Mouse (Mus musculus): Measurements from ENCODE around the gene Cdh22. TPM values are rescaled to one million over a fixed set of nuclear protein-coding genes. Genes with fewer than 3 reads are reported as not detected.

Gene Cdh22
- polyA plus RNA-seq, 1 experiment from 2014 or later = 12.4 TPM

DNA sequence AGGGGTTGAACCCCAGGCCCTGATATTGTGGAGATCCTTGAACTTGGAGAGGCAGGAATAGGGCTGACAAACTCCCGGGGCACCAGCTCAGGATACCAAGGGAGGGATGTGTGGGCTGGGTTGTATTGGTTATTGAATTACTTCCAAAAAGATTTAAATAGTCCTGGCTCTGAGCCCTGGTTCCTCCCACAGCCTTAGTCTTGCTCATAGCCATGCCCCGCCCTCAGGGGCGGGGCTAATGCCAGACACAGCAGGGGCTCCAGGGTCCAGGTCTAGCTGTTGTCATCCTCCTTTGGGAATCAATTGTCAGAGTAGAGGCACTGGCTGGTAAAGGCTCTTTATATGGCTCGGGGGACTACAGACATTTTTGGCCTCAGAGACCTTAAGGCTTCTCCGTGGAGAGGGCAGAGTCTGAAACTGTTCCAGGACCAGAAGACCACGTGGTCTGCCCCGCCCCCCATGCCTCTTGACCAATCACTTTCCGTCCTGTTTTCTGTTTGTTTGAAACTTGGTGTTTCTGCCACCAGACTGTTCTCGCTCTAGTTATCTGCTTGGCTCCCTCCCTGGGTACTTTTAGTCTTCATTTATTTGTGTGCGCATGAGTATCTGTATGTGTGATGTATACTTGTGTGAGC, 113.3 kb downstream of the Cdh22 start:
- DNase-seq (ENCODE audit: low spot score) = no peak
- WGBS = 27% methylated on average over 10 of the region's 10 CpGs
- Histone ChIP-seq H3K27me3 (ENCODE audit: control insufficient read depth, insufficient read depth, low read length) (no peaks in the 10 kb centered on the region), H3K4me3 (replicated peaks; ENCODE audit: low read length) (no peak overlapping the region), H3K36me3 (replicated peaks; ENCODE audit: control insufficient read depth, insufficient read depth) (no peaks in the 10 kb centered on the region), H3K9me3 (ENCODE audit: control insufficient read depth, low read length) (no peaks in the 10 kb centered on the region), H3K27ac (peak overlapping the region; percentile 32; the same call in 1 of the 2 replicates), H3K4me2 (replicated peaks) (no peak overlapping the region), H3K9ac (no peak overlapping the region), H3K4me1 (replicated peaks; ENCODE audit: control insufficient read depth, insufficient read depth, low read length) (peaks cover 10% of the 10 kb centered on the region)
- peak; percentile 28; the same call in 1 of the 2 replicates for ATAC-seq (ENCODE audit: low FRiP score)

DNA sequence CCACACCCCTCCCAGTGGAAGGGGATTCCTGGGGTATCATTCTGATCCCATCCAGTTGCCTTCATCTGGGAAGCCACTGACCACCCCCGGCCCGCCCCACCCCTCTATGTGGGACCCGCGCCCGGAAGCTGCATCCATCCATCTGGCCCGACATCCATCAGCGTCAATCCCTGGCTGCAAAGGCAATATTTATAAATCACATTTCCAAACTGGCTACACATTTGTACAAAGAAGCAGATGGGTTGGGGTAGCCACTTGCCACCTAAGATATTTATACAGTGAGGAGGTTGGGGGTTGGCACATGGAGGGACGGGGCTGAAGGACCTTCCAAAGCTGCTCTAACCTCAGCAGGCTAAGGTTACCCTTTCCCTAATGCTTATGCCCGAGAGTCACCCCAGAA, 113.9 kb downstream of the Cdh22 start:
- H3K9ac ChIP-seq = no peak overlapping the region
- H3K4me2 ChIP-seq (replicated peaks) = no peak overlapping the region
- no peaks in the 10 kb centered on the region for H3K9me3 ChIP-seq (ENCODE audit: control insufficient read depth, low read length)
- peaks cover 10% of the 10 kb centered on the region for H3K4me1 ChIP-seq (replicated peaks; ENCODE audit: control insufficient read depth, insufficient read depth, low read length)
- 67% methylated on average over 9 of the region's 9 CpGs for WGBS
- no peak overlapping the region for H3K4me3 ChIP-seq (replicated peaks; ENCODE audit: low read length)
- no peak for ATAC-seq (ENCODE audit: low FRiP score)
- H3K27ac ChIP-seq = peak overlapping the region; percentile 32; the same call in 1 of the 2 replicates
- H3K36me3 ChIP-seq (replicated peaks; ENCODE audit: control insufficient read depth, insufficient read depth) = no peaks in the 10 kb centered on the region
- H3K27me3 ChIP-seq (ENCODE audit: control insufficient read depth, insufficient read depth, low read length) = no peaks in the 10 kb centered on the region
- no peak for DNase-seq (ENCODE audit: low spot score)

DNA sequence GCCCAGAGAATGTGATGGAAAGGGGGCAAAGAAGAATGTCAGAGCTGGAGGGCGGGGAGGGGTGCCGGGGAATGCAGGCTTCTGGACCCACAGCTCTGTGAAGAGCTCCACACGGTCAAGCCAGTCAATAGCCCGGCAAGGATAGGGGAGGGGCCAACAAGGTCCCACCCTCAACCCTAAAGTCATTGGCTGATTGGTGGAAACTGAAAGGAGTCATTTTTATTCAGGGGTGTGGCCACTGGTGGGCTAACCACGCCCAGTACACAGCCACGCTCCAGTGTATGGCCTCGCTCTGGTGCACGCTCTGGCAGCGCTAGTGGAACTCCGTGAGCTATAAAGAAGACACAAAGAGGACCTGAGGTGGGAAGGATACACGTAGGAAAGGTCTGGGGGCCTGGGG, 120.9 kb downstream of the Cdh22 start:
- Histone ChIP-seq H3K9ac (no peak overlapping the region), H3K4me1 (replicated peaks; ENCODE audit: control insufficient read depth, insufficient read depth, low read length) (peaks cover 8% of the 10 kb centered on the region; the same call in 1 of the 2 replicates), H3K27ac (no peak overlapping the region), H3K9me3 (ENCODE audit: control insufficient read depth, low read length) (no peaks in the 10 kb centered on the region), H3K4me2 (replicated peaks) (no peak overlapping the region), H3K4me3 (replicated peaks; ENCODE audit: low read length) (no peak overlapping the region), H3K27me3 (ENCODE audit: control insufficient read depth, insufficient read depth, low read length) (peaks cover 43% of the 10 kb centered on the region), H3K36me3 (replicated peaks; ENCODE audit: control insufficient read depth, insufficient read depth) (no peaks in the 10 kb centered on the region)
- ATAC-seq (ENCODE audit: low FRiP score) (no peak), DNase-seq (ENCODE audit: low spot score) (no peak)
- 21% methylated on average over 11 of the region's 11 CpGs for WGBS

DNA sequence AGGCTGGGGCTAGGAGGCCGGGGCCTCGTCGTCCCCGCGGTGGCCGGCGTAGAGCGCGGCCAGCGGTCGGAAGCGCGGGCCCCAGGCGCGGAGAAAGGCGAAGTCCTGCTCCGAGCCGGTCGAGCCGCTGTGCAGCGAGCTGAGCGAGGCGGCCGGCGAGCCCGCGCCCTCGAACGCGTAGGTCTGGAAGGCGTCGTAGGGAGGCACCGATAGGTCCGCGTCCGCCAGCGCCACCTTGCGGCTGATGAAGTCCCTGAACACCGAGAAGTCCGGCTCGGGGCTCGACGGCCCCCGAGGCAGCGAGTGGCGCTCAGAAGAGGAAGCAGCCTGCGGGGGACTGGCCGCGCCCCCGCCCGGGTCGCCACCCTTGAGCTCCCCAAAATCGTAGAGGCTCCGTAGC, 122.5 kb downstream of the Cdh22 start:
- Histone ChIP-seq H3K9ac (no peak overlapping the region), H3K36me3 (replicated peaks; ENCODE audit: control insufficient read depth, insufficient read depth) (no peaks in the 10 kb centered on the region), H3K4me1 (replicated peaks; ENCODE audit: control insufficient read depth, insufficient read depth, low read length) (peaks cover 8% of the 10 kb centered on the region; the same call in 1 of the 2 replicates), H3K9me3 (ENCODE audit: control insufficient read depth, low read length) (no peaks in the 10 kb centered on the region), H3K4me2 (replicated peaks) (peak overlapping the region; percentile 22), H3K27ac (no peak overlapping the region), H3K27me3 (ENCODE audit: control insufficient read depth, insufficient read depth, low read length) (peaks cover 51% of the 10 kb centered on the region), H3K4me3 (replicated peaks; ENCODE audit: low read length) (no peak overlapping the region)
- peak; percentile 52 for ATAC-seq (ENCODE audit: low FRiP score)
- DNase-seq (ENCODE audit: low spot score) = peak; percentile 82
- 1% methylated on average over 44 of the region's 54 CpGs for WGBS

DNA sequence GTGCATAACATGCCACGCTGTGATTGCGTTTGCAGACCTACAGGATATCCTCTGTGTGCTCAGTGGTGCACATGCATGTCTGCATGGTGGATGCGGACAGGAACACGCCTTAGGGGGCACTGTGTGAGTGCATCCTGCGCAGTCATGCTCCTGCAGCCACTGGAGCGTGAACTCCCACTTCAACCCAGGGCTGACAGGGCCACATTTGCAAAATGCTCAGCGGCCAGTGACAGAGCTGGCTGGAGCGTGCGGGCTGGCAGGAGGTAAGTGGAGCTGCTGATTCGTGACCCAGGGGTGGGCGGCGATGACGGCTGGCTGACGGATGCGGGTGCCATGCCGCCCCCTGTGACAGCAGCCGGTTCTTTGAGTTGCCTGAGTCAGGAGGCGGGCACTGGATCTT, 128.1 kb downstream of the Cdh22 start:
- peaks cover 34% of the 10 kb centered on the region for H3K27me3 ChIP-seq (ENCODE audit: control insufficient read depth, insufficient read depth, low read length)
- 0 out of 2 replicates have a peak overlapping the region, but pooled peaks have one; percentile 16 for H3K27ac ChIP-seq
- H3K4me2 ChIP-seq (replicated peaks) = 0 out of 2 replicates have a peak overlapping the region, but pooled peaks have one; percentile 10
- peaks cover 14% of the 10 kb centered on the region for H3K4me1 ChIP-seq (replicated peaks; ENCODE audit: control insufficient read depth, insufficient read depth, low read length)
- no peaks in the 10 kb centered on the region for H3K9me3 ChIP-seq (ENCODE audit: control insufficient read depth, low read length)
- H3K9ac ChIP-seq = peak overlapping the region; percentile 24; the same call in 1 of the 2 replicates
- H3K4me3 ChIP-seq (replicated peaks; ENCODE audit: low read length) = no peak overlapping the region
- DNase-seq (ENCODE audit: low spot score) = no peak
- no peaks in the 10 kb centered on the region for H3K36me3 ChIP-seq (replicated peaks; ENCODE audit: control insufficient read depth, insufficient read depth)
- WGBS = 13% methylated on average over 18 of the region's 18 CpGs
- ATAC-seq (ENCODE audit: low FRiP score) = no peak

DNA sequence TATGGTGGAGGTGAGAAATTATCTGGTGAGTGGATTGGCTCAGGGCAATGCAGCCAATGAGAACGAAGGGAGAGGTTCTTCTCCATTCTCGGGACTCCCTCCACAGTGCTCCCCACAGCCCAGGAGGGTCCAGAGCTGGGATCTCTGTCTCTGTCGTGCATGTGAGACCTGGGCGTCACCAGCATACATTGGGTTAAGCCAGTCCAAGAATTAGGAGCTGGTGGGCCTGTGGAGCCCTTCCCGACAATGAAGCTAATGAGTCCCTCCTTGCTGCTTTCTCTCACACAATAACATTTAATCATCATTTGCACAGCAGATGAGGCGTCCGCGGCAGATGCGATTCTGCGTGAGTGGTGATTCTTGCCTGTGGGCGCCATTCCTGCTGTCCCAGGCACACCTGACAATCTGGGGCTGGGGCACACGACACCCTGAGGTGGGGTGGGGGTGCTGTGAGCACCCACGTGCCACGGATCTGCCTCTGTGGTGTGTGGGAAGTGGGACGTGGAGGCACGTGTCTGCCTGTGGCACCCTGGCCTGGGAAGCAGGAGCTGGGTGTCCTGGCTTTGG, 129.1 kb downstream of the Cdh22 start:
- peak; percentile 58; the same call in 1 of the 2 replicates for ATAC-seq (ENCODE audit: low FRiP score)
- Histone ChIP-seq H3K36me3 (replicated peaks; ENCODE audit: control insufficient read depth, insufficient read depth) (no peaks in the 10 kb centered on the region), H3K4me1 (replicated peaks; ENCODE audit: control insufficient read depth, insufficient read depth, low read length) (peaks cover 18% of the 10 kb centered on the region), H3K4me3 (replicated peaks; ENCODE audit: low read length) (no peak overlapping the region), H3K27ac (no peak overlapping the region), H3K4me2 (replicated peaks) (no peak overlapping the region), H3K9me3 (ENCODE audit: control insufficient read depth, low read length) (no peaks in the 10 kb centered on the region), H3K9ac (no peak overlapping the region), H3K27me3 (ENCODE audit: control insufficient read depth, insufficient read depth, low read length) (peaks cover 24% of the 10 kb centered on the region)
- DNase-seq (ENCODE audit: low spot score) = no peak
- 40% methylated on average over 16 of the region's 16 CpGs for WGBS

DNA sequence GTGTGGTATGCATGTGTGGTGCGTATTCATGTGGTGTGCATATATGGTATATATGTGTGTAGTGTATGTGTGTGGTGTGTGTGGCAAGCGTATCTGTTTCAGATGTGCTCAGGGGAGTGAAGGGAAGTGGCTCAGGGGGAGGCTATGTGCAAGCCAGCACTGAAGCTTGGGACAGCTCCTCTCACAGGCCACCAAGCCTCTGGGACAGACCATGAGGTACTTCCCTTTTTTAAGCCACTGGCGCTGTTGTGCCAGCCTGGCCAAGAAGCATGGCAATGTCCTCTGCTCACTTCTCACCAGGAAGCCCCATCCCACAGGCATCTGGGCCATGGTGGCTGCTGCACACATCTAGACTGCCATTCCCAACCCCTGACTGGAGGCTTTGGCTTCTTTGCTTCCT, 131.7 kb downstream of the Cdh22 start:
- Histone ChIP-seq H3K9me3 (ENCODE audit: control insufficient read depth, low read length) (no peaks in the 10 kb centered on the region), H3K27me3 (ENCODE audit: control insufficient read depth, insufficient read depth, low read length) (peaks cover 12% of the 10 kb centered on the region; the same call in 1 of the 2 replicates), H3K4me3 (replicated peaks; ENCODE audit: low read length) (no peak overlapping the region), H3K9ac (no peak overlapping the region), H3K4me1 (replicated peaks; ENCODE audit: control insufficient read depth, insufficient read depth, low read length) (peaks cover 18% of the 10 kb centered on the region), H3K27ac (no peak overlapping the region), H3K4me2 (replicated peaks) (no peak overlapping the region), H3K36me3 (replicated peaks; ENCODE audit: control insufficient read depth, insufficient read depth) (no peaks in the 10 kb centered on the region)
- DNase-seq (ENCODE audit: low spot score) (no peak), ATAC-seq (ENCODE audit: low FRiP score) (no peak)
- WGBS = 79% methylated on average over 3 of the region's 3 CpGs

DNA sequence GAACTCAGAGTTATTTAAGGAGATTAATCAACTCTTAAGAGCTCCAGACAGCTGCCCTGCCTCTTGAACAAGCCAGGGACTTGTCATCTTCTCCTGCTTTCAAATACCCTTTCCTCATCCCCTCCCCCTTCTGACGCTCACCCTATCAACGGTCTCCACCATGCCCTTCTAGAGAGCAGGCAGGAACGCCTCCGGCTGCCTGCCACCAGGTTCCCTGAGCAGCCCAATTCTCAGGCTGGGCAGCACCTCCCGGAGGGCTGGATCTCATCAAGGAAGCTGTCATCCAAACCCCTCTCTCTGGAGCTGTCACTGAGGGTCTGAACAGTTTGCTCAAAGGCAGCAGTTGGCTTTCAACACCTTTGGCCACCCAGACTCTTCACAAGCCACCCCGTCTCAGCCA, 133.9 kb downstream of the Cdh22 start:
- Histone ChIP-seq H3K27me3 (ENCODE audit: control insufficient read depth, insufficient read depth, low read length) (peaks cover 12% of the 10 kb centered on the region; the same call in 1 of the 2 replicates), H3K9me3 (ENCODE audit: control insufficient read depth, low read length) (no peaks in the 10 kb centered on the region), H3K27ac (no peak overlapping the region), H3K4me2 (replicated peaks) (no peak overlapping the region), H3K9ac (no peak overlapping the region), H3K36me3 (replicated peaks; ENCODE audit: control insufficient read depth, insufficient read depth) (no peaks in the 10 kb centered on the region), H3K4me1 (replicated peaks; ENCODE audit: control insufficient read depth, insufficient read depth, low read length) (peaks cover 18% of the 10 kb centered on the region), H3K4me3 (replicated peaks; ENCODE audit: low read length) (no peak overlapping the region)
- ATAC-seq (ENCODE audit: low FRiP score) = no peak
- DNase-seq (ENCODE audit: low spot score) = no peak
- 19% methylated on average over 6 of the region's 6 CpGs for WGBS

DNA sequence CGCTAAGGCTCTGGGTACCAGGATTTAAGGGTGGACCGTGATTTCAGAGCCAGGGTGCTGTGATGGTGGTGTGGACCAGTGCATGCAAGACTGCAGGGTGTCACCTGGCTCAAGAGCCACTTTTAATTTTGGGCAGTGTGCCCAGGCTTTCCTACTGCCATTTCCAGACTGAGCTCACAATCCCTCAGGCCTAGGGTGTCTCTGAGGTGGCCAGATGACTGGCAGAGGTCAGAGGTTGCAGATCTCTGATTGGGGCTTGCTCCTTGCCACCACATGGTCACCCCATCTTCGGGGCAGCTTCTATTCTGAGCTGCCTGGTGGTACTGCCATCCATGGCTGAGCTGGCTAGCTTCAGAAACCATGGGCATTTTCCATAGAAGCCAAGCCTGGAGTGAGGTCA, 135.8 kb downstream of the Cdh22 start:
- H3K36me3 ChIP-seq (replicated peaks; ENCODE audit: control insufficient read depth, insufficient read depth) = no peaks in the 10 kb centered on the region
- H3K27me3 ChIP-seq (ENCODE audit: control insufficient read depth, insufficient read depth, low read length) = peaks cover 12% of the 10 kb centered on the region; the same call in 1 of the 2 replicates
- no peak overlapping the region for H3K9ac ChIP-seq
- no peak overlapping the region for H3K4me3 ChIP-seq (replicated peaks; ENCODE audit: low read length)
- no peak for DNase-seq (ENCODE audit: low spot score)
- ATAC-seq (ENCODE audit: low FRiP score) = no peak
- 77% methylated on average over 3 of the region's 3 CpGs for WGBS
- no peak overlapping the region for H3K27ac ChIP-seq
- H3K9me3 ChIP-seq (ENCODE audit: control insufficient read depth, low read length) = no peaks in the 10 kb centered on the region
- no peak overlapping the region for H3K4me2 ChIP-seq (replicated peaks)
- H3K4me1 ChIP-seq (replicated peaks; ENCODE audit: control insufficient read depth, insufficient read depth, low read length) = peaks cover 17% of the 10 kb centered on the region

All from hindbrain, embryonic 14.5 days (tissue).